Mouse (Mus musculus): ENCODE data around the gene Strc.
"Not testable (repeated sequence)": the region's sequence is repeated elsewhere in the genome, so short reads cannot be mapped to it uniquely, and the experiment has no call there.

Gene Strc

GRCm38 (mm10) chr2:121386961-121387575 is at the start of gene Strc:
Strc (minus strand) TSS chr2:121387168.
- not testable (repeated sequence) for DNase-seq (ENCODE audit: low read depth, low spot score)

DNA sequence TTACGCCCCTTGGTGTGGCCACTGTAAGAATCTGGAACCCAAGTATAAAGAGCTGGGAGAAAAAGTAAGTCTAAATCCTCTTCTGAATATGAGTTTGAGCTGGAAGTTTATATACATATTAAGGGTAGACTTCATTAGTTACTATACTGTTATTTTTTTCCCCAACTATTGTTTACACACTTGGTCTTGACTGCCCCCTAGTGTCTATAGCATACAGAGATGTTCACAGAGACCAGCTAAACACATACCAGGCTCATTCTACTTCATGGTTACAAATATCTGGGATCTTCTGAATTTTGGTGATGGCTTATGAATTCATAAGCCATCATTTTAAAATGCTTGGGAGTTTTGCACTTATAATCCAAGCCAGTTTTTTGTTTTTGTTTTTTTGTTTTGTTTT is 47.9 kb upstream of the Strc start:
- peak; percentile 60 for DNase-seq (ENCODE audit: low read depth, low spot score)

- DNase-seq (ENCODE audit: low read depth, low spot score), result peak; percentile 30
Measured at GRCm38 (mm10) chr2:121425890-121426289, 38.9 kb upstream of the Strc start.

GRCm38 (mm10) chr2:121423166-121423565 is 36.2 kb upstream of the Strc start:
- DNase-seq (ENCODE audit: low read depth, low spot score), result no peak

DNA sequence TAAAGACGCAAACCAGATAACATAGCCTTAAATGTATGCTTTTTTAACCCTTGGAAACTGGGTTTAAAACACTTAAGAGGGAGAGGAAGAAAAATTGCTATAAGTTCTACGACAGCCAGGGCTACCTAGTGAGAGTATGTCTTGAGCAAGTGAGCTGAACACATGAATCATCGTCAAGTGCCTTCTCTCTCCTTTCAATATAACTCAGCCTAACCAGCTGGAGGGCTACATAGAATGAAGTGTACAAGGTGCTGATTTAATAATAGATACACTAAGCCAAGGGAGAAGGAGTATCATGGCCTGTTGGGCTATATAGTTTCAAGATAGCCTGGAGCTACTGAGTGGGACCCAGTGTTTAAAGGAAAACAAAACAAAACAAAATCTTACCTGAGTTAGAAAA is 31.5 kb upstream of the Strc start:
- DNase-seq (ENCODE audit: low read depth, low spot score), result no peak

DNA sequence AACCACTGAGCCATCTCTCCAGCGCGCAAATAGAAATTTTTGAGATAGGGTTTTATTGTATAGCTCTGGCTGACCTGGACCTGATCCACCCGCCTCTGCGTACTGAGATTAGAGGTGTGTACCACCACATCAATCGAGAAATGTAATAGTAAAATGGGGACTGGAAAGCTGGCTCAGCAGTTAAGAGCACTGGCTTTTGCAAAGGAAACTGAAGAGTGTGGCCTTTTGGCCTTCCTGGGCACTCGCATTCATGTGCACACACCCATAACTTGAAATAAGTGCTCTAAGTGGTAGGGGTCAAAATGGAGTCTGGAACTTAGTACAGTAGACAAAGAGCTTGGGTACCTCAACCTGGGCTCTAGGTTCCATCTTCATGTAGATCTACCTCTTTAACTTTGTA is 29.4 kb upstream of the Strc start:
- peak; percentile 46 for DNase-seq (ENCODE audit: low read depth, low spot score)

GRCm38 (mm10) chr2:121415591-121415990 is 28.6 kb upstream of the Strc start:
- no peak for DNase-seq (ENCODE audit: low read depth, low spot score)

DNA sequence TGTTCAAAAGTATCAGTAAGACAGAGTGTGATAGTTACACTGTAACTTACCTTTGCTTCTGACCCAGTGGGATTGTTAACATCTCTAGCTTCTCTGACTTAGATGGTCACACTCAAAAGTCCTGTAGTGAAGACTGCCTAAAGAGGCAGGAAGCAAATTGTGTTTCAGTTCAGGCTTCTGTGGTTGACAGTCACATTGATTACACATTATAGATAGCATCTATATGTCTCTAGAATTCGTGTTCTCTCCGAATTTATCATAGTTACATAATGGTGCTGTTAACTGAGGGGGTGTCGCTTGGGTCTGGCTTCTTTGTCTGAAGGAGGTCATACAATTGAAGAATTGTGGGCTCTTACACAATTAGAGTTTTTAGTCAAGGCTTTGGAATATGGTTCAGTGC is 28.1 kb upstream of the Strc start:
- DNase-seq (ENCODE audit: low read depth, low spot score), result peak; percentile 50

- peak; percentile 81 for DNase-seq (ENCODE audit: low read depth, low spot score)
Measured at GRCm38 (mm10) chr2:121414139-121414685, 27.2 kb upstream of the Strc start.

DNA sequence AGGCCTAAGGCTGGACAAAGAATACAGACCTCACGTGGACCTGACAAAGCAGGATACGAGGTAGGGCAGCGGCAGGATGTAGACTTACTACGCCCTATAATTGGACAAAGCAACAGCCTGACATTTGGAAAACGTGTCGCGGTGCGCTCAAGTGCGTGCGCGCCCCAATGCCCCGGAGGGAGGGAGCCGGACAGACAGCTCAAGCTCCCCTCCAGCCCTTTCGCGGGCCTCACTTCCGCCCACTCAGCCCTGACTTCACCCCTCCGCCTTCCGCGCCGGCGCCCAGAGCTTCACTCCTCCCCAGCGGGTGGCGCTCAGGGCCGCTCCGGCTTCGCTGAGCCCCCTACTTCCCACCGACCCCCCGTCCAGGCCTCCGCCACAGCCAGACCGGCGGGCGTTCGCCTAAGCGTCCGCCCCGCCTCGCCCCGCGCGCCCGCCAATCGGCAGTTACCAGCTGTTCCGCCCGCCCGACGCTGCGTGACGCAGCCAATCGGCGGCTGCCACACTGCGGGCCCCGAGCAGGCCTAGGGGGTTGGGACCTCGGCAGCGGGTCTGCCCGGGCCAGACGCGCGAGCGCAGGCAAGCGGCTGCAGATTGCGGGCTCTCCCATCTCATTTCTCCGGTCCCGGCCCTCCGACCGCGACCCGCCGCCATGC is 26.5 kb upstream of the Strc start, which contains the start of the genes Pdia3 and Catsper2:
Pdia3 (plus strand) TSS at position 389 of the 656 bp plus-strand sequence.
Catsper2 (minus strand) TSS at position 406 of the 656 bp plus-strand sequence.
- peak; percentile 94 for DNase-seq (ENCODE audit: low read depth, low spot score)

GRCm38 (mm10) chr2:121412843-121413386 is 25.9 kb upstream of the Strc start:
- no peak for DNase-seq (ENCODE audit: low read depth, low spot score)

GRCm38 (mm10) chr2:121408160-121408559 is 21.2 kb upstream of the Strc start:
- DNase-seq (ENCODE audit: low read depth, low spot score), result peak; percentile 78

DNA sequence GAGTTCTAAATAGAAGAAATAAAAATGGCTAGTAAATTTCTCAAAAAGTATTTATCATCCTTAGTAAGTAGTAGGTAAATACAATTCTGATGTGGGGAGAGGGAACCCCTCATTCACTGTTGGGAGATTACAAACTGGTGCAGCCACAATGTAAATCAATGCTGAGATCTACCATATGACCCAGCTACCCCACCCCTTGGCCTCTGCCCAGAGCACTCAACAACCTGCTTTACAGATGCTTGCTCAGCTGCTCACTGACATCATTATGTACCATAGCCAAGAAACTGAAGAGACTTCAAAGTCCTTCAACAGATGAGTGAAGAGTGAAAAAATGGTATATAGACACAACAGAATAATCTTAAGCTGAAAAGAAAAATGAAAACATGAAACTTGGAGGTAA is 16.3 kb upstream of the Strc start:
- DNase-seq (ENCODE audit: low read depth, low spot score), result no peak

- peak; percentile 76 for DNase-seq (ENCODE audit: low read depth, low spot score)
Measured at GRCm38 (mm10) chr2:121396624-121397023, 9.7 kb upstream of the Strc start.

- DNase-seq (ENCODE audit: low read depth, low spot score), result no peak
Measured at GRCm38 (mm10) chr2:121374766-121375165, 12.2 kb downstream of the Strc start.

- DNase-seq (ENCODE audit: low read depth, low spot score), result no peak
Measured at GRCm38 (mm10) chr2:121372266-121372665, 14.7 kb downstream of the Strc start.

DNA sequence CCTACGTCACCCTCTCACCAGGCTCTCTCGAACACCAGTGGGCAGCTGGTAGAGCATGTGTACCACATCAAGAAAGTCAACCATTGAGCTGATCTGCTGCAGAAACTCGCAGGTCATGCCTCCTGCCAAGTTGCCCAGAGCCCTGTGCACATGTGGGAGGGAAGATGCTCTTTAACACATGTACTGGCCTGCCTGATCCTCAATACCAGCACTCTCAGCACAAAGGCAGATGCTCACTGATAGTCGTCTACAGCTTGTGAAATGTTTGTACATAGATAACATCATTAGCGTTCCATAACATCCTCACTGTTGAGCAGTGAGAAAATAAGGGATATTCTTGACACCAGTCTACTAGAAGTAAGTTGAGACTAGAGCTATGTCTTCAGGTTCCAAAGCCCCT is 16.0 kb downstream of the Strc start:
- DNase-seq (ENCODE audit: low read depth, low spot score), result no peak

GRCm38 (mm10) chr2:121368831-121369230 is 18.1 kb downstream of the Strc start:
- no peak for DNase-seq (ENCODE audit: low read depth, low spot score)

DNA sequence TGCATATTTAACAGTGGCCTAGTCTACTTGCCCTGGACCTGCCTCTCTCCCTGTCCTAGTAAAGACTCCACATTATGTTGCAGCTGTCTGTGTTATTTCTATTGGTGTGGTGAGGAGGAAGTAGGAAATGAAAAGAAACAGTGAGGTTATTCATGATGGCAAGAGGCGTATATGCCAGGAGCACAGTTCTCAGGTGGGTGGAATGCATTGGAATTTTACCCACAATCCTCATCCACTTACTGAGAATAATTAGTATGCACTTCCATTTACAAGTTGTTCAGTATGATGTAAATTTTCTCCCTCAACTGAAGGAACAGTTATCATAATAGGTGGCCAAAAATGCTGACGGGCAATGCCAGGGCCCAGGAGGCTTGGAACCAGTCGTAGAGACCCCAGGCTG is 23.3 kb downstream of the Strc start:
- DNase-seq (ENCODE audit: low read depth, low spot score), result no peak

- no peak for DNase-seq (ENCODE audit: low read depth, low spot score)
Measured at GRCm38 (mm10) chr2:121359461-121359860, 27.5 kb downstream of the Strc start.

DNA sequence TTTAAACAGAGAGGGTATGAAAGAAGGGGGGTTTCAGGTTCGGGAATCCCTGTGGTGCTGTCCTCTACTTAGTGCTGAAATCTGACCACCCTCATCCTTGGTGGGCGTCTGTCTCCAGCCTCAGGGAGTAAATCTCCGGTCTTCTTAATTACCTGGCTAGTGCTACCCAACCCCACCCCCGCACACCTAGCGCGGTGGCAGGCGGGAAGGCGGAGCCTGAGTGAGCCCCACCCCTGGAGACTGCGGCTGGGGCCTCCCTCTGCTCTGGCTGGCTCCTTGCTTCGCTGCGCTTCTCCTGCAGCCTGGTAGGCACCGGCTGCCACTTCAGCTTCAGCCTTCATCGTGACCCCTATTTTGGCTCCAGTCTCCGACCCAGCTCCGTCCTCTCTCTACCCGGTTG is 28.6 kb downstream of the Strc start:
- DNase-seq (ENCODE audit: low read depth, low spot score), result peak; percentile 66

DNA sequence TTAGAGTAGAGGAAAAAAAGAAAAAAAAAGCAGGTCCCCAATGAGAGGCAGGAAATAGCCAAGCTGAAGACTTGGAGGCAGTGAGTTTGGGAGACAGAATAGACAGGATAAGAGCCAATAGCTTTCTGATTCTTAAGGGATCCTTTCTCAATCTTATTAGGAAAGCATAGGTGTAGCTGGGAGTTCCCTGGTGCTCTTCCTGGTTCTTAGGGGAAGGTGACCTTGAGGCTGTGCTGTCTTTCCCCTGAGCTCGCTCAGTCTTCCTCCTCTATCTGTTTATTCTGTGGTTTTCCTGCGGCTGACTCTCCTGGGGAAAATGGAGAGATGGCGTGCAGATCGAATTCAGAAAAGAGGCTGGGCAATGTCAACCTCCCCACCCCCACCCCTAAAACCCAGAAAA is 29.0 kb downstream of the Strc start:
- no peak for DNase-seq (ENCODE audit: low read depth, low spot score)

DNA sequence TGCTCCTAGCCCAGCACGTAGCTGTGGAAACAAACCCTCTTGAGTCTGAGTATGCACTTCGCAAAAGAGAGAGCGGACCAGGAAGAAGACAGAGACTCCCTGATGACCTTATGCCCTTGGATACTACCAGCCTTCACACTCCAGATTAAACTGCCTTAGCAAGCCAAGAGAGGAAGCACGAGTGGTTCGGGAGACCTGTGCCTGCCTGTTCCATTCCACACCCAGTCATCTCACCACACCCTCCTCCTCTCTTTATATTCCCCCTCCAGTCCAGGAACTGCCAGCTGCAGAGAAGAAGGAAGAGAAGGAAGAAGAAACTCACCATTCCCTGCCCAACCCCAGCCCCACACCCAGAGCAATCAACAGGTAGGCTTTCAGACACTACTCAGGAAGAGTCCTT is 29.5 kb downstream of the Strc start, which contains the start of gene Ckmt1:
Ckmt1 (plus strand) TSS at position 221 of the 400 bp plus-strand sequence.
- no peak for DNase-seq (ENCODE audit: low read depth, low spot score)
